Mouse (Mus musculus) erythroblast, embryonic 14.5 days (primary cell): Measurements from ENCODE around the gene Rbfox1. TPM values are rescaled to one million over a fixed set of nuclear protein-coding genes. Genes with fewer than 3 reads are reported as not detected.

Source experiments
- H3K27me3 ChIP-seq: 2 replicates; pipeline ENCODE4 v1.6.1; 2012; ENCODE audit warnings: inconsistent platforms; ENCODE audit not compliant: control insufficient read depth
- H3K36me3 ChIP-seq: 2 replicates; pipeline ENCODE4 v1.6.1; 2012; ENCODE audit warnings: mild to moderate bottlenecking, inconsistent platforms; ENCODE audit not compliant: control insufficient read depth
- H3K4me1 ChIP-seq: 2 replicates; pipeline ENCODE4 v1.6.1; 2012; ENCODE audit warnings: inconsistent platforms; ENCODE audit not compliant: control insufficient read depth
- H3K4me3 ChIP-seq: replicated peaks from 2 replicates; pipeline ENCODE3; 2012; ENCODE audit warnings: moderate library complexity, mild to moderate bottlenecking, inconsistent platforms
- H3K9me3 ChIP-seq: 2 replicates; pipeline ENCODE4 v1.6.1; 2012; ENCODE audit warnings: low read length, inconsistent platforms, mixed read lengths; ENCODE audit not compliant: control insufficient read depth
- GATA1 ChIP-seq: IDR thresholded peaks from 2 replicates; pipeline ENCODE4 v1.6.1; 2012; ENCODE audit warnings: low read length, inconsistent platforms, mixed read lengths
- TAL1 ChIP-seq: IDR thresholded peaks from 3 replicates; pipeline ENCODE4 v1.6.1; 2012; ENCODE audit warnings: low read length, inconsistent platforms, mixed read lengths
- polyA plus RNA-seq: library from polyadenylated mRNA; stranded (reverse); fragments of >175 nt; gene quantifications from 2 replicates; pipeline ENCODE4 v1.2.3, GENCODE M21; 2012

Gene Rbfox1
- polyA plus RNA-seq, 1 experiment = not detected

GRCm38 (mm10) chr16:6018639-6019038 is 133.5 kb downstream of the Rbfox1 start:
- Histone ChIP-seq H3K36me3 (no peaks in the 10 kb centered on the region), H3K4me3 (no peak overlapping the region)
- TF ChIP-seq TAL1 = no peak
- TF ChIP-seq GATA1 = no peak

GRCm38 (mm10) chr16:6019361-6019760 is 134.2 kb downstream of the Rbfox1 start:
- Histone ChIP-seq H3K9me3 (no peaks in the 10 kb centered on the region), H3K4me1 (no peaks in the 10 kb centered on the region), H3K27me3 (no peaks in the 10 kb centered on the region), H3K4me3 (no peak overlapping the region), H3K36me3 (no peaks in the 10 kb centered on the region)
- TF ChIP-seq TAL1 (no peak), GATA1 (no peak)

More at GRCm38 (mm10) chr16:6018639-6019038, 133.5 kb downstream of the Rbfox1 start:
- H3K4me1 ChIP-seq = no peaks in the 10 kb centered on the region
- H3K27me3 ChIP-seq = no peaks in the 10 kb centered on the region
- no peaks in the 10 kb centered on the region for H3K9me3 ChIP-seq

- Histone ChIP-seq H3K4me3 (no peak overlapping the region), H3K27me3 (no peaks in the 10 kb centered on the region)
These were observed 146.1 kb downstream of the Rbfox1 start for GRCm38 (mm10) chr16:6031280-6031679.

GRCm38 (mm10) chr16:6032563-6032962 is 147.4 kb downstream of the Rbfox1 start:
- H3K4me1 ChIP-seq = no peaks in the 10 kb centered on the region
- no peaks in the 10 kb centered on the region for H3K27me3 ChIP-seq
- no peak for TF ChIP-seq TAL1
- no peak for TF ChIP-seq GATA1
- no peaks in the 10 kb centered on the region for H3K9me3 ChIP-seq
- no peak overlapping the region for H3K4me3 ChIP-seq
- no peaks in the 10 kb centered on the region for H3K36me3 ChIP-seq

More at GRCm38 (mm10) chr16:6031280-6031679, 146.1 kb downstream of the Rbfox1 start:
- H3K9me3 ChIP-seq = no peaks in the 10 kb centered on the region
- no peaks in the 10 kb centered on the region for H3K4me1 ChIP-seq
- TF ChIP-seq TAL1 (no peak), GATA1 (no peak)
- no peaks in the 10 kb centered on the region for H3K36me3 ChIP-seq

- H3K36me3 ChIP-seq = no peaks in the 10 kb centered on the region
- H3K4me3 ChIP-seq = no peak overlapping the region
- H3K9me3 ChIP-seq = no peaks in the 10 kb centered on the region
- no peaks in the 10 kb centered on the region for H3K4me1 ChIP-seq
- TF ChIP-seq GATA1 (no peak), TAL1 (no peak)
- no peaks in the 10 kb centered on the region for H3K27me3 ChIP-seq
These were observed 149.7 kb downstream of the Rbfox1 start for GRCm38 (mm10) chr16:6034876-6035275.

- no peaks in the 10 kb centered on the region for H3K27me3 ChIP-seq
- no peak for TF ChIP-seq GATA1
- TF ChIP-seq TAL1 = no peak
- H3K4me3 ChIP-seq = no peak overlapping the region
- no peaks in the 10 kb centered on the region for H3K9me3 ChIP-seq
- no peaks in the 10 kb centered on the region for H3K4me1 ChIP-seq
- H3K36me3 ChIP-seq = no peaks in the 10 kb centered on the region
These were observed 151.9 kb downstream of the Rbfox1 start for GRCm38 (mm10) chr16:6037009-6037408.

GRCm38 (mm10) chr16:6042766-6043165 is 157.6 kb downstream of the Rbfox1 start:
- no peak for TF ChIP-seq GATA1
- TF ChIP-seq TAL1 = no peak
- Histone ChIP-seq H3K4me1 (no peaks in the 10 kb centered on the region), H3K27me3 (no peaks in the 10 kb centered on the region), H3K4me3 (no peak overlapping the region), H3K9me3 (no peaks in the 10 kb centered on the region), H3K36me3 (no peaks in the 10 kb centered on the region)

GRCm38 (mm10) chr16:6048601-6049000 is 163.4 kb downstream of the Rbfox1 start:
- no peaks in the 10 kb centered on the region for H3K27me3 ChIP-seq
- no peaks in the 10 kb centered on the region for H3K9me3 ChIP-seq
- TF ChIP-seq GATA1 = no peak
- no peak for TF ChIP-seq TAL1
- H3K4me3 ChIP-seq = no peak overlapping the region
- H3K4me1 ChIP-seq = no peaks in the 10 kb centered on the region
- H3K36me3 ChIP-seq = no peaks in the 10 kb centered on the region

- TF ChIP-seq TAL1 = no peak
- no peak for TF ChIP-seq GATA1
- Histone ChIP-seq H3K9me3 (no peaks in the 10 kb centered on the region), H3K4me3 (no peak overlapping the region), H3K4me1 (no peaks in the 10 kb centered on the region), H3K36me3 (no peaks in the 10 kb centered on the region), H3K27me3 (no peaks in the 10 kb centered on the region)
These were observed 177.3 kb downstream of the Rbfox1 start for GRCm38 (mm10) chr16:6062495-6062894.

- no peak overlapping the region for H3K4me3 ChIP-seq
- H3K9me3 ChIP-seq = no peaks in the 10 kb centered on the region
- H3K27me3 ChIP-seq = no peaks in the 10 kb centered on the region
- H3K36me3 ChIP-seq = no peaks in the 10 kb centered on the region
- TF ChIP-seq GATA1 (no peak), TAL1 (no peak)
- no peaks in the 10 kb centered on the region for H3K4me1 ChIP-seq
These were observed 180.3 kb downstream of the Rbfox1 start for GRCm38 (mm10) chr16:6065481-6065880.
